Mouse (Mus musculus) liver, adult 2 months (tissue): ENCODE measurements at regions not wholly inside any gene's neighbourhood (a gene's known extent, or its start where the extent isn't known, plus 50 kb on each side); places are given as distances from the start of the nearest gene placed in this dataset.

Experiments used
- CTCF ChIP-seq: fragments of 200-500 bp; IDR thresholded peaks from 2 replicates; pipeline ENCODE4 v1.5.1; 2011; ENCODE audit warnings: low read depth, low read length, control low read depth
- POLR2A ChIP-seq: fragments of 200-500 bp; IDR thresholded peaks from 2 replicates; pipeline ENCODE4 v1.6.1; 2011; ENCODE audit warnings: low read length, control low read depth; ENCODE audit not compliant: insufficient read depth; ENCODE audit errors: extremely low read depth

GRCm38 (mm10) chr12:25178491-25179115, 81.7 kb upstream of the Id2 start:
- no peak for TF ChIP-seq CTCF
- no peak for TF ChIP-seq POLR2A
